Mouse (Mus musculus): Measurements from ENCODE around the gene M6pr. TPM values are rescaled to one million over a fixed set of nuclear protein-coding genes. Genes with fewer than 3 reads are reported as not detected.

M6pr gene
- polyA plus RNA-seq, 1 experiment from 2014 or later, result 75.1 TPM

DNA sequence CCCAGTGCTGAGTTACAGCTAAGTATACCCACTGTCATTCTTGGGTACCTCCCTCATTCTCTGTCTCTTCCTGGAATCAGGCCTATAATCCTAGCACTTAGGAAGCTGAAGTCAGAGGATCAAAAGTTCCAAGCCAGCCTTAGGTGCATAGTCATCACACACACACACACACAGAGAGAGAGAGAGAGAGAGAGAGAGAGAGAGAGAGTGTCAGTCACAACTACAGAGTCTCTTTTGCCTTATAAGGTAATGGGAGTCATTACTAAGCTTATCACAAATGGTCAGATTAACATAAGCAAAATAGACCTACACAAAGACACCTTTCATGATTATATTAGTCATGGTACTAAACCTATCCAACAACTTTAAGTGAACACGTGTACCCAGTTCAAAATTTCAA is 19.2 kb upstream of the M6pr start:
- Histone ChIP-seq H3K4me3 (no peak overlapping the region), H3K4me1 (0 out of 2 replicates have a peak, but pooled peaks cover 5% of the 10 kb centered on the region), H3K9me3 (no peaks in the 10 kb centered on the region), H3K27ac (no peak overlapping the region), H3K36me3 (no peaks in the 10 kb centered on the region), H3K4me2 (replicated peaks) (no peak overlapping the region), H3K9ac (no peak overlapping the region), H3K27me3 (no peaks in the 10 kb centered on the region)
- 66% methylated on average over 1 of the region's 1 CpGs for WGBS
- ATAC-seq (ENCODE audit: insufficient number of reproducible peaks, insufficient read depth, low FRiP score, low TSS enrichment), result no peak

DNA sequence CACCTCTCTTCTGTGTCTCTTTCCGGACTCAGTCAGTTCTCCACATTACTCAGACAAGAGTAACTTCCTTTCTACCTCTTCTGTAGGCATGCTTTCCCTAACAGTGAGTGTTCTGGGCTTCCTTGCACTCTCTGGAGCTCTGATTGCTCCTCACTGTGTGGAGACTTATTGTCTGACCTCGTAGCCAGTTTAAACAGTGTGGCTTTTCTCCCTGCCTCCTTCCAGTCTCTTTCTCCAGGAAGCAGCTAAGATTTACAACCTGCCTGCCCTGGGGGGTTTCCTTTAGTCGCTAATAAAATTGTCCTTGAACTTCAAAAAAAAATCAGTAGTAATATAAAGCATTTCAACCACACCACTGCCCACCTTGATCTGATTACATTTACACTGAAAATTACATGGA is 18.3 kb upstream of the M6pr start:
- H3K9me3 ChIP-seq, result no peaks in the 10 kb centered on the region
- H3K27ac ChIP-seq, result no peak overlapping the region
- 31% methylated on average over 3 of the region's 3 CpGs for WGBS
- ATAC-seq (ENCODE audit: insufficient number of reproducible peaks, insufficient read depth, low FRiP score, low TSS enrichment), result no peak
- 0 out of 2 replicates have a peak, but pooled peaks cover 5% of the 10 kb centered on the region for H3K4me1 ChIP-seq
- no peaks in the 10 kb centered on the region for H3K36me3 ChIP-seq
- H3K9ac ChIP-seq, result no peak overlapping the region
- H3K4me3 ChIP-seq, result no peak overlapping the region
- H3K4me2 ChIP-seq (replicated peaks), result no peak overlapping the region
- no peaks in the 10 kb centered on the region for H3K27me3 ChIP-seq

DNA sequence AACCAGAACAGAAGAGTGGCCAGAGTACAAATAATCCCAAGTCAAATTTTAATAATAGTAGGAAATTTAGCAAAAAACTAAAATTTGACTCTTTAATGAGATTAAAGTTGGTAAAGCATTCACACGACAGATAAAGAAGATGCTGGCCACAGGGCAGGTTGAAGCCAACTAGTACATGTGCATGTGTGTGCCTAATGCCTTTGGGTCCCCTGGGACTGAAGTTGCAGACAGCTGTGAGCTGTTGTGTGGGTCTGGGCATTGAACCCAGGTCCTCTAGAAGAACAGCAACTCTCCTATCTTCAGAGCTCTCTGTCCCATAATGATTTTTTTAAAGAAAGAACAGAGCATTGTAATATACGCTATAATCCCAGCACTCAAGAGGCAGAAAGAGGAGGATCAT is 17.3 kb upstream of the M6pr start:
- Histone ChIP-seq H3K4me2 (replicated peaks) (no peak overlapping the region), H3K4me1 (0 out of 2 replicates have a peak, but pooled peaks cover 5% of the 10 kb centered on the region), H3K4me3 (no peak overlapping the region), H3K9ac (no peak overlapping the region), H3K36me3 (no peaks in the 10 kb centered on the region), H3K9me3 (no peaks in the 10 kb centered on the region), H3K27me3 (no peaks in the 10 kb centered on the region), H3K27ac (no peak overlapping the region)
- 73% methylated on average over 2 of the region's 2 CpGs for WGBS
- ATAC-seq (ENCODE audit: insufficient number of reproducible peaks, insufficient read depth, low FRiP score, low TSS enrichment), result no peak

DNA sequence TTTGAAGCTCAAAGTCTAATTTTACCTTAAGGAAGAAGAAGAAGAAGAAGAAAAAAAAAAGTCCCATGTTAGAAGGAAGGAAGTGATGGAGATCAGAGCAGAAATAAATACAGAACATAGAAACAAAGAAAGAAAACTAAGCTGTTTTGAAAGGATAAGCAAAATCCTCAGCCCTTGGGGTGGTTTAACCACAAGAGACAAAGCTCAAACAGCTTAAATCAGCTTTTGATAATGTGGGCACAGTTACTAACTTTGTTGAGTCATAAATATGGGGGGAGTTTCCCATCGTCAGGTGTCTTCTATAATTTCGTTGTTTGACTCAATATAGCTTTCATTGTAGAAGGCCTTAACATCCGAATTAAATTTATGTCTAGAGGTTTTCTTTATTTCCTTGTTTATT is 16.8 kb upstream of the M6pr start:
- H3K27me3 ChIP-seq, result no peaks in the 10 kb centered on the region
- H3K27ac ChIP-seq, result no peak overlapping the region
- no peak for ATAC-seq (ENCODE audit: insufficient number of reproducible peaks, insufficient read depth, low FRiP score, low TSS enrichment)
- H3K4me2 ChIP-seq (replicated peaks), result no peak overlapping the region
- H3K9ac ChIP-seq, result no peak overlapping the region
- 0 out of 2 replicates have a peak, but pooled peaks cover 5% of the 10 kb centered on the region for H3K4me1 ChIP-seq
- no peaks in the 10 kb centered on the region for H3K9me3 ChIP-seq
- H3K4me3 ChIP-seq, result no peak overlapping the region
- 70% methylated on average over 3 of the region's 3 CpGs for WGBS
- no peaks in the 10 kb centered on the region for H3K36me3 ChIP-seq

DNA sequence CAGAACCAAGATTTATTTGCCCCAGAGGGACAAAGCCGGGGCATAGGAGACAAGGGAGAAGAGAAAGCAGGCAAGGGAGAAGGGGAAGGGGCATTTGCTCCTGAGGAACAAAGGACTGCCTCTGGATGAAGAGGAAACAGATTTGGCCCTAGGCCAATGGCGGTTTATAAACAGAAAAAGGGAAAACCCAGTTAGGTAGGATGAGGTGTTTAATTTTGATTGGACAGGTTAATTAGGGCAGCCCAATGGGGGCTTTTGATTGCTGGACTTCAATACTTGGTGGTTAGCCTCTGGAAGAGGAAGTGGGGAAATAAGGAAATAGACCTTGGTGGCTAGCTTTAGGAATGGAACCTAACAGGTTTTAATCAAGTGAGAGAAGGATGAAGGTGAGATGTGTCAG is 16.3 kb upstream of the M6pr start:
- ATAC-seq (ENCODE audit: insufficient number of reproducible peaks, insufficient read depth, low FRiP score, low TSS enrichment), result no peak
- Histone ChIP-seq H3K27me3 (no peaks in the 10 kb centered on the region), H3K27ac (no peak overlapping the region), H3K9me3 (no peaks in the 10 kb centered on the region), H3K4me2 (replicated peaks) (no peak overlapping the region), H3K4me3 (no peak overlapping the region), H3K9ac (no peak overlapping the region), H3K36me3 (no peaks in the 10 kb centered on the region), H3K4me1 (0 out of 2 replicates have a peak, but pooled peaks cover 5% of the 10 kb centered on the region)
- 49% methylated on average over 2 of the region's 2 CpGs for whole genome bisulfite sequencing

DNA sequence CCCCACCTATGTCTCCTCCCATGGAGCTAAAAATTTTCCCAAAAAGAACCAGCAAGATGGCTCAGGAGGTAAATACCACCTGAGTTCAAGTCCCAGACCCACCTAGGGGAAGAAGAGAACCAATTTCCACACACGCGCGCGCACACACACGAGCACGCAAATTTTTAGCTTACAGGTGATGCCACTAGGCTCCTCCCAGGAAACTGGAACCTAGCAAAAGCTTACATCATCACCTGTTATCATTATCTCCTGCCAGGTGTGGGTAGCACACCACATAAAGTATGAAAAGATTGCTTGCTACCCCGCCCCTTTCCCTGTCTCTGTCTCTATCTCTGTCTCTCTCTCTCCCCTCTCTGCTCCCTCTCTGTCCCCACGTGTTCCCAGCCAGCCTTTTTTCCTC is 15.4 kb upstream of the M6pr start:
- no peak overlapping the region for H3K9ac ChIP-seq
- no peak overlapping the region for H3K4me3 ChIP-seq
- H3K27ac ChIP-seq, result no peak overlapping the region
- no peak for ATAC-seq (ENCODE audit: insufficient number of reproducible peaks, insufficient read depth, low FRiP score, low TSS enrichment)
- no peak overlapping the region for H3K4me2 ChIP-seq (replicated peaks)
- H3K27me3 ChIP-seq, result no peaks in the 10 kb centered on the region
- H3K9me3 ChIP-seq, result no peaks in the 10 kb centered on the region
- no peaks in the 10 kb centered on the region for H3K36me3 ChIP-seq
- 90% methylated on average over 8 of the region's 8 CpGs for whole genome bisulfite sequencing
- H3K4me1 ChIP-seq, result 0 out of 2 replicates have a peak, but pooled peaks cover 5% of the 10 kb centered on the region

DNA sequence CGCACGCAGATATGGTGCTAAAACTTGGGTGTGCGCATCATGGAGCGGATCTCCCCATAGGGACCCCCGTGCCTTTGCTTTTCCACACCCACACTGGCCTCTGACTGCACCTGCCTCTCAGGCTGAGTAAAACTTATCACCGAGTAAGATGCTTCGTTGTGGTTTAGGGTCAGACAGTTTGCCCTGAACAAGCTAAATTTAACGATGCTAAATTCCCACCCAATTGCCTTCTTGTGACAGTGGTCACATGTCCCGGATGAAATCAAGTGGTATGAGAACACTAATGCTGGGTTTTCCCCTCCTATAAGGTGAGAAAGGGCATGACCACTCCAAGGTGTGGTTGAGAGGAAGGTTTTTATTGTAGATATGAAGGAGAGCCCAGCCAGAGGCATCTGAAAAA is 14.7 kb upstream of the M6pr start:
- H3K27ac ChIP-seq, result no peak overlapping the region
- 85% methylated on average over 9 of the region's 9 CpGs for WGBS
- H3K4me3 ChIP-seq, result no peak overlapping the region
- 0 out of 2 replicates have a peak, but pooled peaks cover 5% of the 10 kb centered on the region for H3K4me1 ChIP-seq
- ATAC-seq (ENCODE audit: insufficient number of reproducible peaks, insufficient read depth, low FRiP score, low TSS enrichment), result no peak
- H3K36me3 ChIP-seq, result no peaks in the 10 kb centered on the region
- no peak overlapping the region for H3K4me2 ChIP-seq (replicated peaks)
- H3K9me3 ChIP-seq, result no peaks in the 10 kb centered on the region
- H3K27me3 ChIP-seq, result no peaks in the 10 kb centered on the region
- H3K9ac ChIP-seq, result no peak overlapping the region

DNA sequence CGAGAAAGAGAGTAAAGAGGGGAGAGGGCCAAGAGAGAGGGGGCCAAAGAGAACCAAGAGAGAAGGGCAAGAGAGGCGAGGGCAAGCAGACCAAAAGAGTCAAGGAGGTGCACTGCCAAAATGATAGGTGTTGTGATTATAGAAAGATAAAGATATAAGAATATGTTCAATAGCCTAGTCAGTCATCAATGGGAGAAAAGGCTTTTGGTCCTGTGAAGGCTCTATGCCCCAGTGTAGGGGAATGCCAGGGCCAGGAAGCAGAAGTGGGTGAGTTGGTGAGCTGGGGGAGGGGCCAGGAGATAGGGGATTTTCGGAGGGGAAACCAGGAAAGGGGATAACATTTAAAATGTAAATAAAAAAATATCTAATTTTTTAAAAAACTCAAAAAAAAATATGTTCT is 14.2 kb upstream of the M6pr start:
- WGBS, result 64% methylated on average over 3 of the region's 3 CpGs
- no peak overlapping the region for H3K27ac ChIP-seq
- 0 out of 2 replicates have a peak, but pooled peaks cover 5% of the 10 kb centered on the region for H3K4me1 ChIP-seq
- no peak overlapping the region for H3K4me2 ChIP-seq (replicated peaks)
- no peaks in the 10 kb centered on the region for H3K36me3 ChIP-seq
- ATAC-seq (ENCODE audit: insufficient number of reproducible peaks, insufficient read depth, low FRiP score, low TSS enrichment), result no peak
- H3K9ac ChIP-seq, result no peak overlapping the region
- no peaks in the 10 kb centered on the region for H3K9me3 ChIP-seq
- no peak overlapping the region for H3K4me3 ChIP-seq
- no peaks in the 10 kb centered on the region for H3K27me3 ChIP-seq

DNA sequence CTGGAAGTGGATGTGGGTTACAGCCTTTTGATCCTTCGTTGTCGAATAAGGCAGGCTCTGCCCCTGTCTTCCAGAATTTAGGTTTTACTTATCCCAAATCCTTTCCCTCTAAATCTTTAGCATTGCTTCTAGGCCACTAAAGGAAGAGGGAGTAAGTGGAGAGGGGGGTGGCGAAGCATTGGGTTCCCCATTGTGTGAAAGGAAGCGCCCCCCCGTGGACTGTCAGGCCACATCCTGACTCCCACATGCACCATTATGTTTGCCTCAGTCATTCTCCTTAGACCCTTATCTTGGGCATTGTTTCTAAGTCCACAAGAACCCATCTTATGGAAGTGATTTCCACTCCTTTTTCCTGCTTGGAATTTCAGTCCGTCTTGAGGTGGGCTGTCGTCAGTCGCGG is 13.3 kb upstream of the M6pr start:
- no peaks in the 10 kb centered on the region for H3K27me3 ChIP-seq
- WGBS, result 52% methylated on average over 9 of the region's 9 CpGs
- 0 out of 2 replicates have a peak, but pooled peaks cover 1% of the 10 kb centered on the region for H3K4me1 ChIP-seq
- no peaks in the 10 kb centered on the region for H3K9me3 ChIP-seq
- no peak overlapping the region for H3K27ac ChIP-seq
- ATAC-seq (ENCODE audit: insufficient number of reproducible peaks, insufficient read depth, low FRiP score, low TSS enrichment), result no peak
- H3K9ac ChIP-seq, result no peak overlapping the region
- no peaks in the 10 kb centered on the region for H3K36me3 ChIP-seq
- no peak overlapping the region for H3K4me3 ChIP-seq
- no peak overlapping the region for H3K4me2 ChIP-seq (replicated peaks)

DNA sequence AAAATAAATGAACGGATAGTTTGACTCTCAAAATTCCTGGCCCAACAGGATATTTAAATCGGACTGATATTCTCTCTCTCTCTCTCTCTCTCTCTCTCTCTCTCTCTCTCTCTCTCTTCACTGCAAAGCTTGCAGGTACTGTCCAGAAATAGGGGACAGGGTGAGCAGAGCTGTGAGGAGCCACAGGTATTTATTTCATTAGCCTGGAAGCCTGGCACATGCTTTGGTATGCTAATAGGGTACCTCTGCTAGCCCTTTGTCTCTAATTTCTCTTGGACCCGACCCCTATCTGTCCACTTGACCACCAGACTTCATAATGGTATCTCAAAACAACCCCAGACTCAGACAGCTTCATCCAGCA is 11.6 kb upstream of the M6pr start:
- no peaks in the 10 kb centered on the region for H3K9me3 ChIP-seq
- peak overlapping the region; percentile 68 for H3K9ac ChIP-seq
- ATAC-seq (ENCODE audit: insufficient number of reproducible peaks, insufficient read depth, low FRiP score, low TSS enrichment), result no peak
- H3K27ac ChIP-seq, result no peak overlapping the region
- H3K4me3 ChIP-seq, result peak overlapping the region; percentile 45
- 34% methylated on average over 3 of the region's 3 CpGs for WGBS
- H3K4me2 ChIP-seq (replicated peaks), result peak overlapping the region; percentile 63
- no peaks in the 10 kb centered on the region for H3K36me3 ChIP-seq
- H3K27me3 ChIP-seq, result no peaks in the 10 kb centered on the region
- H3K4me1 ChIP-seq, result no peaks in the 10 kb centered on the region

DNA sequence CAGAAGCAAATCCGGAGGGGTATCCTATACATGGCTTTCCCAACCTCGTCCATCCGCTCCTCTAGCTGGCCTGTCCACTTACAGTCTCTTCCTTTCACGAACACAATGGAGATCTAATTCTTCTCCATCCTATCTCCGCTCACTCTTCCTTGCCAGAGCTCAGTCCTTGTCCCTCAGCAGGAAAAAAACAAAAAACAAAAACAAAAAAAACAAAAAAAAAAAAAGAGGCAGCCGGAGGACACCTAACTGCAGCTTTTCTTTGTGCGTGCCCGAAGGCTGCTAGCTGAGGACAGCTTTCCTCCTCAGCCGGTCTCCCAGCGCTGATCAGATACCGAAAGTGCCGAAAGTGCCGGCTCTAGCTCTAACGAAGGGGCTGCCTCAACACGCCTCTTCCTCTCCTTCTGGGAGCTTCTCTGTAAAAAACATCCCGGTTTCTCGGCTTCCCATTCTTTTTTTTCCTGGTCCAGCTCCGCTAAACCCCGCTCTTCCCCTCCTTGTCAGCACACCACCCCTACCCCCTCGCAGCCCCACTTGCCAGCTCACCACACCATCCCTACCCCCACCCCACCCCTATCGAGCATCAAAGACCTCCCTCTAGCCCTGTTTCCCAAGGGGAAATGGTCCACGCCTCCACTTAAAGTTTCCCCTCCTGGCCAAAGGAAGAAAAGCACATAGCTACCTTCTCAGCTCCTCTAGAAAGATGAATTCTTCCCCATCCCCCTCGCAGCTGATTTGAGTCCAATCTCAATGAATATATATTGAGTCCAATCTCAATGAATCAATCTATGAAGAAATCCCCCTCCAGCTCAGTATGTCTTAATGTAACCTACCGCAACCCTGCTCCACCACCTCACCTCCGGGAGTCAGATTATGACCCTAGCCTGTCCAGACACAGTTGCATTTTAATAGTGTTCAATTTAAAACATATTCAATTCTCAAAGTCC is 11.0 kb upstream of the M6pr start:
- Histone ChIP-seq H3K27me3 (no peaks in the 10 kb centered on the region), H3K4me3 (peak overlapping the region; percentile 45), H3K4me1 (no peaks in the 10 kb centered on the region), H3K9me3 (no peaks in the 10 kb centered on the region), H3K4me2 (replicated peaks) (peak overlapping the region; percentile 63), H3K27ac (peak overlapping the region; percentile 63), H3K36me3 (no peaks in the 10 kb centered on the region), H3K9ac (peak overlapping the region; percentile 68)
- no peak for ATAC-seq (ENCODE audit: insufficient number of reproducible peaks, insufficient read depth, low FRiP score, low TSS enrichment)
- WGBS, result 5% methylated on average over 25 of the region's 25 CpGs

DNA sequence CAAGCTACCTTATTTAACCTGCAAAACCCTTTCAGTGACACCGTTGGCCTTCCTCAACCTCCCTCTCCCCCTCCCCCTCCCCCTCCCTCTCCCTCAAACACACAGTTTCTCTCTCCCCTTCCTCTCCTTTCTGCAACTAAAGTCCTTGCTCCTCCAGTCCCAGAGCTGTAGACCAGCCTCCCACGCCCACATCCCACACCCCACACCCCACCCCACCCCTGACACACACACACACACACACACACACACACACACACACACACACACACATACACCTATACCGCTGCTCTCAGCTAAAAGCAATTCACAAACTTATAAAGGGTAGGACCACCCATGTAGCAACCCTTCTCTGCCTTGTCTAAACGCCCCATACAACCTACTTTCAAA is 10.3 kb upstream of the M6pr start:
- no peaks in the 10 kb centered on the region for H3K27me3 ChIP-seq
- no peak overlapping the region for H3K4me2 ChIP-seq (replicated peaks)
- H3K4me3 ChIP-seq, result no peak overlapping the region
- H3K36me3 ChIP-seq, result no peaks in the 10 kb centered on the region
- H3K27ac ChIP-seq, result no peak overlapping the region
- H3K9ac ChIP-seq, result no peak overlapping the region
- no peaks in the 10 kb centered on the region for H3K4me1 ChIP-seq
- 41% methylated on average over 4 of the region's 4 CpGs for WGBS
- no peak for ATAC-seq (ENCODE audit: insufficient number of reproducible peaks, insufficient read depth, low FRiP score, low TSS enrichment)
- H3K9me3 ChIP-seq, result no peaks in the 10 kb centered on the region

Measured in embryonic facial prominence, embryonic 12.5 days (tissue).